Mouse (Mus musculus): ENCODE measurements around the gene Dnajb2. TPM values are rescaled to one million over a fixed set of nuclear protein-coding genes. Genes with fewer than 3 reads are reported as not detected.

Gene Dnajb2
- polyA plus RNA-seq, 2 experiments: 22.4 to 41.9 TPM

DNA sequence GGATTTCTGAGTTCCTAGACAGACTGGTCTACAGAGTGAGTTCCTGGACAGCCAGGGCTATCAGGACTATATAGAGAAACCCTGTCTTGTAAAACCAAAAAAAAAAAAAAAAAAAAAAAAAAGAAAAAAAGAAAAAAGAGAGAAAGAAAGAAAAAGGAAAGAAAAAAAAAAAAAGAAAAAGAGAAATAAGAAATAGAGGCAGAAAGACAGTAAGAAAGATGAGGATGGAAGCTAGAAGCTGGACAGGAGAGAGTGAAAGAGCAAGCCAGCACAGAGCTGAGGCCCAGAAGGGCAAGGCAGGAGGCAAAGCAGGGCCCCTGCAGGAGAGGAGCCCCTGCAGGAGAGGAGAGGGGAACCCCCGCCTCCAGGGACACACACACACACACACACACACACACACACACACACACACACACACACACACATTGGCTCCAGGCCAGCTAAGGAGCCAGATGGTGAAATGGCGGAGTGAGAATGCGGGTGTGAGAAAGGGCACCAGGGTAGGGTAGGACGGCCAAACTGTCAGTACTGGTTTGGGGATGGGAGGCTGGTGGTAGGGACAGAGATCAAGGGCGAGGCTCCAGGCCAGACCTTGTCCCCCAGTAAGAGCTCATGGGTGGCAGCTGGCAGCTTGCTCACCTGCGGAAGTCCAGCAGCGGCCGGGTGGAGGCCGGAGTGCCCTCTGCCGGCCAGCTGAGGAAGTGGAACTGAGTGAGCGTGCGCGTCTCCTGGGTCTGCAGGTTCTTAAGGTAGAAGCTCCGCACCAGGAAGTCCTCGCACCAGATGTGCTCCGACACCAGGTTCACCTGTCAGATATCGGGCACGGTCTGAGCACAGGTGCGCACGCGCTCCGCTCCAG, 15.1 kb downstream of the Dnajb2 start:
- peak; percentile 43 for DNase-seq (ENCODE audit: low spot score)
- H3K4me3 ChIP-seq (replicated peaks; ENCODE audit: low read length): peak overlapping the region; percentile 18; the same call in 1 of the 2 replicates
- no peaks in the 10 kb centered on the region for H3K36me3 ChIP-seq (ENCODE audit: control insufficient read depth, insufficient read depth, low read length)
- TF ChIP-seq POLR2A (IDR thresholded peaks at IDR 0.05; ENCODE audit: borderline replicate concordance, extremely low read depth, insufficient read depth, insufficient read length): no peak
- peak; percentile 58; the same call in 1 of the 2 replicates for ATAC-seq (ENCODE audit: low FRiP score, low read depth)
- H3K9me3 ChIP-seq (ENCODE audit: control insufficient read depth, low read length): no peaks in the 10 kb centered on the region
- no peak overlapping the region for H3K9ac ChIP-seq (ENCODE audit: low read depth, low read length, severe bottlenecking)
- no peak overlapping the region for H3K27ac ChIP-seq (replicated peaks; ENCODE audit: low read depth, low read length)
- peaks cover 7% of the 10 kb centered on the region; the same call in 1 of the 2 replicates for H3K4me1 ChIP-seq (ENCODE audit: control insufficient read depth, insufficient read depth, low read length)
- no peaks in the 10 kb centered on the region for H3K27me3 ChIP-seq (ENCODE audit: control insufficient read depth, insufficient read depth, low read length)
- H3K4me2 ChIP-seq (replicated peaks; ENCODE audit: low read depth, low read length, severe bottlenecking): peak overlapping the region; percentile 48
- WGBS: 3% methylated on average over 21 of the region's 22 CpGs

DNA sequence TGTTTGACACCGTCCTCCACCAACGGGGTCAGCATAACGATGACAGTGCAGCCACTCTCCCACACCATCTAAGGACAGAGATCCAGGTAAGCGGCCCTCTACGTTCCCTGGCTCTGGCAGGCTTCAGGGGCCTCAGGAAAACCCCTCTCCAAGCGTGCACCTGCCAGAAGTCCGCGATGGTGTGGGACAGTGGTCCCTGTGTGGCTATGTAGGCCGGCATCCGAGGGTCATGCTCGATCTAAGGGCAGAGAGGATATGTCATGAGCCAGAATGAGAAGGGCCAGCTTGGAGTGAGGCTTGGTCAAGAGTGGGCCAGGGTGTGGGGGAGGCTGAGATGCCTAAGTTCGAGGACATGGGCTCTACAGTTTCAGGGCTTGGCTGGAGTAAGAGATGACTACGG, 16.1 kb downstream of the Dnajb2 start:
- no peak overlapping the region for H3K9ac ChIP-seq (ENCODE audit: low read depth, low read length, severe bottlenecking)
- WGBS: 70% methylated on average over 13 of the region's 13 CpGs
- H3K27ac ChIP-seq (replicated peaks; ENCODE audit: low read depth, low read length): no peak overlapping the region

DNA sequence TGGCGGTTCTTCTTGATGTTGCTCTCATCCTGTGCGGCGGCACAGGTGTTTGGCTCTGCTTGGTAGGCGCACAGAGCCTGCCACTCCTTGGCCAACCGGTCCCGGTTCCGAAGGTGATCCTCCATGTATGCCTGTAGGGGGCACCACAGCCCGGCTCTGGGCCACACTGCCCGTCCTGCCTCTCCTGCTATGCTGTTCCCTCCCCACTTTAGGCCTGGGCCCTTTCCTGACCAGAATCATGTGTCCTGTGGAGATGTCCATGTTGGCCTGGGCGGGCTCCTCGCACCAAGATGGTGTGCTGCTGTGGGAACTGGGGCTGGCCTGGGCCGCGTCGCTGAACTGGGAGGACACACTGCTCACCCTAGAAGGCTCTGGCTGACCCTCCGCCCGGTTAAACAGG, 16.8 kb downstream of the Dnajb2 start:
- no peak for DNase-seq (ENCODE audit: low spot score)
- H3K9me3 ChIP-seq (ENCODE audit: control insufficient read depth, low read length): no peaks in the 10 kb centered on the region
- no peak overlapping the region for H3K4me2 ChIP-seq (replicated peaks; ENCODE audit: low read depth, low read length, severe bottlenecking)
- ATAC-seq (ENCODE audit: low FRiP score, low read depth): no peak
- H3K36me3 ChIP-seq (ENCODE audit: control insufficient read depth, insufficient read depth, low read length): no peaks in the 10 kb centered on the region
- WGBS: 83% methylated on average over 16 of the region's 16 CpGs
- H3K4me3 ChIP-seq (replicated peaks; ENCODE audit: low read length): no peak overlapping the region
- no peak for TF ChIP-seq POLR2A (IDR thresholded peaks at IDR 0.05; ENCODE audit: borderline replicate concordance, extremely low read depth, insufficient read depth, insufficient read length)
- H3K27ac ChIP-seq (replicated peaks; ENCODE audit: low read depth, low read length): no peak overlapping the region
- H3K4me1 ChIP-seq (ENCODE audit: control insufficient read depth, insufficient read depth, low read length): peaks cover 7% of the 10 kb centered on the region; the same call in 1 of the 2 replicates
- no peak overlapping the region for H3K9ac ChIP-seq (ENCODE audit: low read depth, low read length, severe bottlenecking)
- no peaks in the 10 kb centered on the region for H3K27me3 ChIP-seq (ENCODE audit: control insufficient read depth, insufficient read depth, low read length)

More for the DNA sequence above, 16.1 kb downstream of the Dnajb2 start:
- Histone ChIP-seq H3K9me3 (ENCODE audit: control insufficient read depth, low read length) (no peaks in the 10 kb centered on the region), H3K4me1 (ENCODE audit: control insufficient read depth, insufficient read depth, low read length) (peaks cover 7% of the 10 kb centered on the region; the same call in 1 of the 2 replicates), H3K36me3 (ENCODE audit: control insufficient read depth, insufficient read depth, low read length) (no peaks in the 10 kb centered on the region), H3K4me2 (replicated peaks; ENCODE audit: low read depth, low read length, severe bottlenecking) (no peak overlapping the region), H3K27me3 (ENCODE audit: control insufficient read depth, insufficient read depth, low read length) (no peaks in the 10 kb centered on the region), H3K4me3 (replicated peaks; ENCODE audit: low read length) (no peak overlapping the region)
- no peak for ATAC-seq (ENCODE audit: low FRiP score, low read depth)
- TF ChIP-seq POLR2A (IDR thresholded peaks at IDR 0.05; ENCODE audit: borderline replicate concordance, extremely low read depth, insufficient read depth, insufficient read length): no peak
- no peak for DNase-seq (ENCODE audit: low spot score)

DNA sequence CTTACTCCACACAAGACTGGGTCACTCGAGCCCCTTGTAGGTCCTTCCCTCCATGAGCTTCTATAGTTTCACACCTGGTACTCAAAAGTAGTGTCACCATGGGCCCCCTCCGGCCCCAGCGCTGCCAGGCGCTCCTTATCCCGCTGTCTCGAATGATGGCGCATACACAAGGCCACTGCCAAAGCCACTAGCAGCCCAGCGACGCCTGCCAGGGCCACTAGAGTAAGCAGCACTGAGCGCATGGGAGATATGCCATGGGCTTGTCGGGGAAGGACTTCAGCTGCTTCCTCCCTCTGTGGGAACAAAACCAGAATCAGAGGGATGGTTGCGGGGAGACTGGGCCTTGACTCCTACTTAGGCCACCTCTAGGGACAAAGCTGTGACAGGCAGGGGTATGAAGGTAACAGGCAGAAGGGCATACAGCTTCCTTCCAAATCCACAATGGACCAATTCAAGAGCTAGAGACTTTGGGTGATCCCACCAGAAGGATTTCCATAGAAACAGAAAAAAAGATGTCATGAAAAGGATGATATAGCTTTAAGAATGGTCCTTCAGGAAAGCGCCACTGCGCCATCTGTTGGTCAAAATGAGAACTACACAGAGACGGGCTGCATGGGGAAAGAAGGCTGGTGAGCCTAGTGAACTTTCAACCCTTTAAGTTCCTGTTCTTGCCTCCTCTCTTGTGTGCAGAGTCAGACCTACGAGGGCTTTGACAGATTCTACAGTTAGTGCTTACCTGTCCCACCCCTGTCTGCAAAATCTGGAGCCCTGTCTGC, 17.8 kb downstream of the Dnajb2 start:
- 63% methylated on average over 16 of the region's 16 CpGs for WGBS
- no peak overlapping the region for H3K27ac ChIP-seq (replicated peaks; ENCODE audit: low read depth, low read length)

DNA sequence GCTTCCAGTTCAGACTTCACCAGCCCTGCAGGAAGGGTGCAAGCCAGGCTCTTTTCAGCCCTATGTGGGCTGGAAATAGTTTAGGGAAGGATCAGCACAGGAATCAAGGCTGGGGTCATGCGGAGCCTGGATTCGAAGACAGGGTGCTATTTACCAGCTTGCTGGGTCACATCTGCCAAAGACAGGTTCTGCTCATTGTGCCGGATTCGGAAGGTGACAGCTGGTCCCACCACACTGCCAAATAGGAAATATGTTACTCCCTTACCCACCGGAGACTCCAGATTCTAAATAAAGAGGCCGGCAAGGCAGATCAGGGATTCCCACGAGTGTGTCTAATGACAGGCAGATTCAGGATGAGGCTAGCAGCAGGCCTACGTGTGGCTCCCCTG, 18.4 kb downstream of the Dnajb2 start:
- 79% methylated on average over 8 of the region's 8 CpGs for WGBS
- ATAC-seq (ENCODE audit: low FRiP score, low read depth): no peak
- no peak overlapping the region for H3K9ac ChIP-seq (ENCODE audit: low read depth, low read length, severe bottlenecking)

More for the DNA sequence above, 17.8 kb downstream of the Dnajb2 start:
- H3K9me3 ChIP-seq (ENCODE audit: control insufficient read depth, low read length): no peaks in the 10 kb centered on the region
- no peak overlapping the region for H3K9ac ChIP-seq (ENCODE audit: low read depth, low read length, severe bottlenecking)
- no peak for ATAC-seq (ENCODE audit: low FRiP score, low read depth)
- no peak for TF ChIP-seq POLR2A (IDR thresholded peaks at IDR 0.05; ENCODE audit: borderline replicate concordance, extremely low read depth, insufficient read depth, insufficient read length)
- DNase-seq (ENCODE audit: low spot score): peak; percentile 51
- no peak overlapping the region for H3K4me2 ChIP-seq (replicated peaks; ENCODE audit: low read depth, low read length, severe bottlenecking)
- H3K27me3 ChIP-seq (ENCODE audit: control insufficient read depth, insufficient read depth, low read length): no peaks in the 10 kb centered on the region
- H3K4me3 ChIP-seq (replicated peaks; ENCODE audit: low read length): no peak overlapping the region
- peaks cover 7% of the 10 kb centered on the region; the same call in 1 of the 2 replicates for H3K4me1 ChIP-seq (ENCODE audit: control insufficient read depth, insufficient read depth, low read length)
- H3K36me3 ChIP-seq (ENCODE audit: control insufficient read depth, insufficient read depth, low read length): no peaks in the 10 kb centered on the region

More for the DNA sequence above, 18.4 kb downstream of the Dnajb2 start:
- DNase-seq (ENCODE audit: low spot score): no peak
- Histone ChIP-seq H3K4me2 (replicated peaks; ENCODE audit: low read depth, low read length, severe bottlenecking) (no peak overlapping the region), H3K4me1 (ENCODE audit: control insufficient read depth, insufficient read depth, low read length) (peaks cover 7% of the 10 kb centered on the region; the same call in 1 of the 2 replicates), H3K36me3 (ENCODE audit: control insufficient read depth, insufficient read depth, low read length) (no peaks in the 10 kb centered on the region), H3K27ac (replicated peaks; ENCODE audit: low read depth, low read length) (no peak overlapping the region), H3K27me3 (ENCODE audit: control insufficient read depth, insufficient read depth, low read length) (no peaks in the 10 kb centered on the region), H3K4me3 (replicated peaks; ENCODE audit: low read length) (no peak overlapping the region), H3K9me3 (ENCODE audit: control insufficient read depth, low read length) (no peaks in the 10 kb centered on the region)
- no peak for TF ChIP-seq POLR2A (IDR thresholded peaks at IDR 0.05; ENCODE audit: borderline replicate concordance, extremely low read depth, insufficient read depth, insufficient read length)
